Mouse (Mus musculus) spleen, embryonic (tissue): ENCODE measurements around the gene Hcar2.

Experiments used
- CTCF ChIA-PET: fragments of 350-600 bp; sonication (Branson Sonifier 250); formaldehyde crosslinking; loops from one replicate; lab custom pipeline; 2022; lab: Charles Lee

Gene Hcar2

GRCm38 (mm10) chr5:123865365-123865764 is at the start of gene Hcar2:
Gene Hcar2, minus strand, starts transcription at chr5:123865499.
- CTCF ChIA-PET, result no interaction called here

- CTCF ChIA-PET, result no interaction called here
These were observed 49.6 kb upstream of the Hcar2 start for GRCm38 (mm10) chr5:123914852-123915251.

- CTCF ChIA-PET, result interaction anchor here (0.6 kb wide), 1 partner anchor 157 kb away, joined by 3 read pairs; no protein-coding TSS in a partner anchor
These were observed 42.3 kb upstream of the Hcar2 start for GRCm38 (mm10) chr5:123907631-123907977.

- CTCF ChIA-PET, result interaction anchor here (0.6 kb wide), 1 partner anchor 157 kb away, joined by 3 read pairs; no protein-coding TSS in a partner anchor
These were observed 41.8 kb upstream of the Hcar2 start, which contains the start of gene Denr for GRCm38 (mm10) chr5:123906976-123907630. Gene Denr, plus strand, starts transcription at chr5:123907175.

- CTCF ChIA-PET, result interaction anchor here (0.6 to 0.8 kb wide), 2 partner anchors 52 to 68 kb away, joined by 3 to 4 read pairs; no protein-coding TSS in a partner anchor
These were observed 41.1 kb upstream of the Hcar2 start for GRCm38 (mm10) chr5:123906146-123906975.

- CTCF ChIA-PET, result no interaction called here
These were observed 38.9 kb upstream of the Hcar2 start for GRCm38 (mm10) chr5:123904059-123904672.

GRCm38 (mm10) chr5:123897352-123897751 is 32.1 kb upstream of the Hcar2 start:
- CTCF ChIA-PET, result interaction anchor here (1.2 kb wide), 1 partner anchor 14 kb away, joined by 3 read pairs; no protein-coding TSS in a partner anchor

- CTCF ChIA-PET, result interaction anchor here (0.5 kb wide), 1 partner anchor 23 kb away, joined by 19 read pairs; no protein-coding TSS in a partner anchor
These were observed 31.1 kb upstream of the Hcar2 start for GRCm38 (mm10) chr5:123896395-123896794.

- CTCF ChIA-PET, result no interaction called here
These were observed 28.2 kb upstream of the Hcar2 start for GRCm38 (mm10) chr5:123893520-123893919.

GRCm38 (mm10) chr5:123891669-123892068 is 26.4 kb upstream of the Hcar2 start:
- CTCF ChIA-PET, result no interaction called here

- CTCF ChIA-PET, result no interaction called here
These were observed 25.7 kb upstream of the Hcar2 start for GRCm38 (mm10) chr5:123890987-123891386.

- CTCF ChIA-PET, result no interaction called here
These were observed 25.0 kb upstream of the Hcar2 start for GRCm38 (mm10) chr5:123890312-123890711.

- CTCF ChIA-PET, result no interaction called here
These were observed 21.1 kb upstream of the Hcar2 start for GRCm38 (mm10) chr5:123886365-123886764.

GRCm38 (mm10) chr5:123884332-123884731 is 19.0 kb upstream of the Hcar2 start:
- CTCF ChIA-PET, result no interaction called here

- CTCF ChIA-PET, result interaction anchor here (0.9 kb wide), 1 partner anchor 13 kb away, joined by 3 read pairs; no protein-coding TSS in a partner anchor
These were observed 18.6 kb upstream of the Hcar2 start for GRCm38 (mm10) chr5:123883891-123884290.

GRCm38 (mm10) chr5:123880778-123881177 is 15.5 kb upstream of the Hcar2 start:
- CTCF ChIA-PET, result no interaction called here

GRCm38 (mm10) chr5:123879928-123880327 is 14.6 kb upstream of the Hcar2 start, which contains the start of gene Hcar1:
Gene Hcar1, minus strand, starts transcription at chr5:123880020.
- CTCF ChIA-PET, result no interaction called here

- CTCF ChIA-PET, result no interaction called here
These were observed 12.8 kb upstream of the Hcar2 start for GRCm38 (mm10) chr5:123878056-123878455.

- CTCF ChIA-PET, result interaction anchor here (0.8 kb wide), 1 partner anchor 22 kb away, joined by 19 read pairs; no protein-coding TSS in a partner anchor
These were observed 8.9 kb upstream of the Hcar2 start for GRCm38 (mm10) chr5:123874177-123874576.

GRCm38 (mm10) chr5:123869615-123870014 is 4.3 kb upstream of the Hcar2 start:
- CTCF ChIA-PET, result no interaction called here

- CTCF ChIA-PET, result no interaction called here
These were observed 1.2 kb upstream of the Hcar2 start for GRCm38 (mm10) chr5:123866457-123866856.

GRCm38 (mm10) chr5:123863934-123864333 is 1.4 kb downstream of the Hcar2 start:
- CTCF ChIA-PET, result interaction anchor here (0.6 kb wide), 1 partner anchor 28 kb away, joined by 6 read pairs; no protein-coding TSS in a partner anchor
